Mouse (Mus musculus) mature B cell (primary cell): ENCODE data around the gene Cdca8.

ENCODE experiments used
- in situ Hi-C: fragments of 300-500 bp; cut with MboI; formaldehyde crosslinking; loops from 2 replicates; pipeline ENCODE4 v1.14.3; 2019

Gene Cdca8

DNA sequence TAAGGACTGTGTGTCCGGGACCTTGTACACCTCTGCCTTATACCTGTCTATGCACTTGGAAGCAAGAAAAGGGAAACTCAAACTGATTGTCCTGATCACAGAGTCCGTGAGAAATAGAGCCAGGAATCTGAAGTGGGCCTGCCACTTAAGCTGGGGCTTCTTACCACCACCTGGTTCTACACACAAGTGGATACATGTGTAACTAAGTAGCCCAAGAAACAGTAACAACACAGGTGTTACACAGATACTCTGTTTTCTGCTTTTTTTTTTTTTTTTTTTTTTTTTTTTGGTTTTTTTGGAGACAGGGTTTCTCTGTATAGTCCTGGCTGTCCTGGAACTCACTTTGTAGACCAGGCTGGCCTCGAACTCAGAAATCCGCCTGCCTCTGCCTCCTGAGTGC lies at the start of gene Cdca8:
Cdca8 (minus strand) TSS at position 101 of the 400 bp plus-strand sequence.
- in situ Hi-C loops, result loop anchor here (25.0 kb wide), 1 partner anchor 123 kb away; the partner anchor contains the start of genes Dnali1 and Snip1

DNA sequence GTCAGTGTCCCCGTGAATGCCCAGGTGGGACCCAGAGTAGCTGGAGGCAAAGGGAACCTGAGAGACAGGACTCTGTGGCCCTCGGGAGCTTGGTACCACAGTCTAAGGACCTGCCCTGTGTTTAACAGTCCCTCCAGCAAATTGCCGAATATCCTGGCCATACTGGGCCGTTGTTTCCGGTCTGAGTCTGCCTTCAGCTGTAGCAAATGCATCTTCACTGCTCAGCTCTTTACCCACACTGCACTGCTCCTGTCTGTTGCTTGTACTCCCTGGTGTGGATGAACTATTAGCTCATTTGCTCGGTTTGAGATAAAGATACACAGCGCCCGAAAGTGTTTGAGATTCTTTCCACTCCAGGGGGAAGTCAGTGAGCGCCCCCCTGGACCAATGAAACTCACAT lies 49.3 kb upstream of the Cdca8 start:
- in situ Hi-C loops, result no loop called here

DNA sequence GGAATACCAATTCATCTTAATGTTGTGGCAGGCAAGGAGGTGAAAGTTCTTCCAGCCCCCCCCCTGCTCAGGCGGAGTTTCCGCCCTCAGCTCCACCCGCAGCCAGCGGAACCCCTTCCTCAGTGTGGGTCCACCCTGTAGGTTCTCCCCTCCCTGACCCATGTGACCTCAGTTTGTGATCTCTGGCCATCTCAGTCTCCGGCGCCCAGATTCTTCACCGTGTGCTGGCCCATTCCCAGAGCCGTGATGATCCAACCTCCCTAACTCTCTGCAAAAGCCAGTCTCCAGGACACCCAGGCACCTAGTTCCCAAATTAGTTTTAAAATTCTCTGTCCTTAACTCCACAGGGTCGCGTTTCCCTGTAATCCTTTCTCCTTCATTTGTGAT lies 48.6 kb upstream of the Cdca8 start:
- in situ Hi-C loops, result no loop called here

DNA sequence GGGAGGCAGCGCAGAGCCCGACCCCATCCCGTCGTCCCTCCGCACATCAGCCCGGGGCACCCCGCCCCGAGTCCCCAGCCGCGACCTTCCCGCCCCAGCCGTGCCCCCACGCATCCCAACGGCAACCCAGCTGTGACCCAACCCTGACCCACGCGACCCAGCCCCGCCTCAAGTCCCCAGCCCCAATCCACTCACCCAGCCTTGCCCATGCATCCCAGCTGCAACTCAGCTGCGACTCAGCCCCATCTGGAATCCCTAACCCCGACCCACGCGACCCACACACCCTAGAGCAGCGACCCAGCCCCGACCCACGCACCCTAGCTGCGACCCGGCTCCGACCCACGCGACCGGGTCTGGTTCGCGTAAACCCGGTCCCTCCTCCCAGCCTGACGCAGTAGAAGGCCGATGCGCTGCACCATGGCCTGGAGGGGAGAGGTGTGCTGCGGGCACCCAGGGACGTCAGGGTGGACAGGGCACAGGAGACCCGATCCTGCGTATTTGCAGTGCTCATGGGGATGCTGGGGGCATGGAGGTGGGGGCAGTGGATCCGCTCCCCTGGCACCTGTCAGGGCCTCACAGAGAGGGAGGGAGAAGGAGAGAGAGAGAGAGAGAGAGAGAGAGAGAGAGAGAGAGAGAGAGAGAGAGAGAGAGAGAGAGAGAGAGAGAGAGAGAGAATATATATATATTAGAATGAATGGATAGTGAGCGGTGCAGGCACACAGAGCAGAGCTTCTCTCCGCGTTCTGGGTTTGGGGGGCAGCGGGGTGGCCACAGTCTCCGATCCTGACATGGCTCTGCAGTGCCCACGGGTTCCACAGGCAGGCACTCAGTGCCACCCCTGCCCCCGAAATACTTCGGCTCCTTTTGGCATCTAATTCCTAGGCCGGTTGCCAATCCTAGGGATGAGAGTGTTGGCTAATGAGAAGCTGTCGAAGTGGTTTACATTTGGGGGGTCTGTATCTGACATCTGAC lies 47.9 kb upstream of the Cdca8 start:
- in situ Hi-C loops, result no loop called here

DNA sequence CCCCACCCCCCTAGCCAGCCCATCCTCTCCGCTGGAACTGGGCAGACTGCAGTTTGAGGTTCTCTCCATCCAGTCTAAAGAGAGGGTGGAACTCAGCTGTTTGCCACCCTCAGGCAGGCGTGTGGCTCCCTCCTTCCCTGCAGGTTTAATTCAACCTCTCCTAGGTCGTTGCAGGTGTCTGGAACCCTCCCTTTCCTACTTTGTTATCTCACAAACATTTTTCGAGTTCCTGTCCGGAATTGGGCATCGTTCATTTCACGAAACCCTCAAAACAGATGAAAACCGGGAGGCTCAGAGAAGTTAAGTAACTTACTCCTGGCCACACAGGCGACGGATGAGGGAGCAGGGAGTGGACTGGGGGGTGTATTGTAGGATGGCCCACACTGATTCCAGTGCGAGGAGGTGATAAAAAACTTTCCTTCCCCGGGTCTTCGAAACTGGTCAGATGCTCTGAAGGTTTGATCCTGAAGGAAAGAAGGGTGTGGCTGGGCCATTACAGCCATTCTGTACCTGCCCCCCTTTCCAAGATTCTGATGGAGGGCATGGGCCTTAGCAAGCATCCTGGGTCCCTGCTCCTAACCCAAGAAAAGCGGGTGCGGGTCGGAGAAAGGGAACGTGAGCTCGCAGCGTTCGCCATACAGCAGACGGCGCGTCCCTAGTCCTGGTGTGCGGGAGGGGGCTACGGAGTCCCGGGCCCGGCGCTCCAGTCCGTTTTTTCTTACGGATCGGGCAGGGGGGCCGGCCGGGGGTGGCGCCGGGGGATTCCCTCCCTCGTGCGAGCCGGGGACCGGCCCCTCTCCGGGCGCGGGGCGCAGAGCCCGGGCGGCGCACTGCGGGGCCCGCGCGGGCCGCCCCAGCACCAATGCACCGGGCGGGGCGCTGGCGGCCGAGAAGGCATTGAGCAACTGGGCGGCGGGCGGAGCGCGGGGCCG lies 46.8 kb upstream of the Cdca8 start, which contains the start of gene Rspo1:
Rspo1 (plus strand) TSS at position 760 of the 932 bp plus-strand sequence.
- in situ Hi-C loops, result no loop called here

DNA sequence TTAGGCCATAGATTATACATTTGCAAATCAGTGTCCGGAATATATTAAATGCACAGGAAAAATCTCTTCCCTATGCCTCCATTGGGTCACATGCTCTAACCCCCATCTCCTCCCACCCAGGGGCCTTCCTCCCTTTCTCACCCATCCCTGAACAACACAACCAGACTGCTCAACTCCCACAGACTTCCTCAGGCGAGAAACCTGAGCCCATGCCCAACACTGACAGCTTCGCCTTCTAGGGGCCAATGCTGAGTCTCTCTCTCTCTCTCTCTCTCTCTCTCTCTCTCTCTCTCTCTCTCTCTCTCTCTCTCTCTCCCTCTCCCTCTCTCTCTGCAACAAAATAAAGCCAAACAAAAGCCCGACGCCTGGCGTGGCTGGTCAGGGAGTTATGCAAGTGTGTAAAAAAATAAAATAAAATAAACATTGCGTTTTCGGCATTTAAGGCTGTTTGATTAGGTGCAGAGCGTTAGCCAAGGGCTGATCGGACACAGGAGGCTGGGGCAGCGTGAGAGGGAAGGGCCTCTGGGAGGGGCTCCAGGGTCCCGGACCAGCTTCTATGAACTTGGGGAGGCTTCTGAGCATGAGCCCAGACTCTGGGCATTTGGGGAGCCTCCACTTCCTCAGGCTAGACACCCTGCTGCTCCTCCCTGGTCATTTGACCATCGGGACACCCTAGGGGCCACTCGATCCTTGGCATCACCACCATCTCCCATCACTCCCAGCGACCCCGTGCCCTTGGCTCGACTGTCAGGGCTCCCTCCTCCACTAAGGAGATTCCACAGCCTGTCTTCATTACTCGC lies 46.0 kb upstream of the Cdca8 start:
- in situ Hi-C loops, result no loop called here

DNA sequence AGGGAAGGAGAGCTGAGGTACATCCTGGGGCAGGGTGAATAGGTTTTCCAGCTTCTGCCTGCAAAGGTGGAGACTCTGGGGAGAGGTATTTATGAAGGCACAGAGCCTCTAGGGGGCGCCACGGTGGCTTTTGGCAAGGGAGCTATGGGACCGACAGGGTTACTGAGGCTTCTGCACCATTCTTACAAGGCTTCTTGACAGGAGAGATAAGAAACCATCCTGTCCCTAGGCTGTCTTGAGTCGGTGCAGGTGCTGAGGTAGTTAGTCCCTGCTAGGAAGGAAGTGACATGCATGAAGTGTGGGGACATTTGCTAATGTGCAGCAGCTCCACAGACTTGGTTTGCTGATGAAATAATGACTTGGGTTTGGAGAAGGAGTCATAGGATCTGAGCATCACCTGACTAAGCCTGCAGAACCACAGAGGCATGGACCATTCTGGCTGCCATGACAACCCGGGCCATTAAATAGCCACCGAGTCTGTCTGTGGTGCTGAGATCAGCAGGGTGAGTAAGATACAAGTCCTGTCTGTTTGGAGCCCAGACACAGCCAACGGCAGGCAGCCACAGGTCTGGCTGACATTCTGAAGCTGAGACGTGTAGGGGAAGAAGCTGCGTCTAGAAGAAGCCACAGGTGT lies 44.9 kb upstream of the Cdca8 start:
- in situ Hi-C loops, result no loop called here

DNA sequence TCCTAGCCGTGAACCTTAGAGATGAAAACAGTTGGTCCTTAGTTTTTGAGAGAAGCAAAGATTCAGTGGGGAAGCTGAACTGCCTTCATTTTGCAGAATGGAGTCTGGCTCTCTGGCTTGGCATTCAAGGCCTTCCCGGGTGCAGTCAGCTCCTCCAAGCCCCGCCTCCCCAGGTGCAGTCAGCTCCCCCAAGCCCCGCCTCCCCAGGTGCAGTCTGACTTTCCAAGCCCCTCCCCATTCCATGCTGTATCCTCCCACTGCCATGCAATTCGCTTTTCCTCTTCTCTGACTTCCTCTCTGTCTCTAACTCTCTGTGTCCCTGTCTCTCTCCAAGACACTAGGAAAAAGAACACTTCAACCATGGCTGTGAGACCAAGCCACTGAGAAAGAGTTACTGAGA lies 39.1 kb upstream of the Cdca8 start:
- in situ Hi-C loops, result no loop called here

DNA sequence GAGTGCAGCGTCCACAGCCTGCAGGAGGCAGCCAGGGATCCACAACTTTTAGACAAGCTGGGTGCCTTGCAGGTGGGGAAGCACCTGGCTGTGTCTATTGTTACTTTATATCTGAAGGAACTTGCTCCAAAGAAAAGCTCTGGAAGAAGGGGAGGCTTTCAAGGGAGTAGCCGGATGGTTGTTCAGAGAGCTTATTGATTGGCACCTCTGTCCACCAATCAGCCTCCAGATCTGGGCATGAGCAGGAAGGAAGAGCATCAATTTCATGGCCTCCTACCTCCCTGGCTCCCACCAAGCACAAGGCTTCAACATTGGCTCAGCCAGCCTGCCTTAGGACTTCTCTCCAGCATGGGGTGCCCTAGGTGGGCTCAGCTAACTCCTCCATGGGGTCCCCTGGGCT lies 34.2 kb upstream of the Cdca8 start:
- in situ Hi-C loops, result no loop called here

DNA sequence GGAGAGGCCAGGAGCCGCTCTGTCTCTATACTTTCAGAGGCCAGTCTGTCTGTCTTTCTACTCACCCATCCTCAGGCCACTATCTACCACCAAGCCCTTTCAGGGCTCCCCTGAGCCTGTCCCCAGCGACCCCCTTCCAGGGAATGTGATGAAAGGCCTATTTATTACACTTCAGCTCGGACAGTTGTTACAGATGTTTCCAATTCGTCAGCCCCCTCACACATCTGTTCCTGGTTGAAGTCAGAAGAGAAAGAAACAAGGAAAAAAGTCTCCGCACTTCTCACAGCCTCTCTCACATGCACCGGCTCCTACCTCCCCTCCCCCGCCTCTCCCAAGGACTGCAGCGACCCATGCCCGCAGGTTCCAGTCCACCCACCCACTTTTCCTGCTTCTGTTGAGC lies 33.2 kb upstream of the Cdca8 start:
- in situ Hi-C loops, result no loop called here

DNA sequence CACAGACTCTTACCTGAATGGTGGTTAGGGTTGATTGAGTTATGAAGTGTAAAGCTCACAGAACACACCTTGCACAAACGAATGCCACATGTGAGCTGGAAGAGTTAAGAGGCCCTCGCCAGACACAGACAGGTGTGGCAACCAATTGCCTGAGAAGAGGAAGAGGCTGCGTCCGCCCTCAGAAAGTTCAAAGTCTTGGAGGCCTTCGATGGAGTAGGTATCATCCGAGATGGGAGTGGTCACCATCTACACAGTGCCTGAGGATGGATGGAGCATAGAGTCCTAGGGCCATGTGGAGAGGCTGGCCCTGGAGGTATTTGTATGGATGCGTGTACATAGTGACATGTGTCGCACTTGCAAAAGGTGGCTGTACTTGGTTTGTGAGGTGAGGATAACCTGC lies 32.0 kb upstream of the Cdca8 start:
- in situ Hi-C loops, result no loop called here

DNA sequence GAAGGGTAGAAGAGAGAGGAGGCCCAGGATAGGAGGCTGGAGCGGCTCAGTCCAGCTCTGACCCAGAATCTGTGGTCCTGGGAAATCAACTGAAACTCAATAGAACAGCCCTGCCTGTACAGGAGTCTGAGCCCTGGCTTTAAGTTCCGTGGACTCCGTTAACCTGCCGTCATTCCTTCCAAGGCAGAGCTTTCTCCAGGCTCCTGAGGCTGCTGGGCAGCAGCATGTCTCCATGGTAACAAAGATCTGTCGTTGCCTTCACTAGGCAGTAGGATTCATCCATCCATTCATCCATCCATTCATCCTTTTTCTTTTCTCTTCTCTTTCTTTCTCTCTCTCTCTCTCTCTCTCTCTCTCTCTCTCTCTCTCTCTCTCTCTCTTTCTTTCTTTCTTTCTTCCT lies 31.6 kb upstream of the Cdca8 start:
- in situ Hi-C loops, result no loop called here

DNA sequence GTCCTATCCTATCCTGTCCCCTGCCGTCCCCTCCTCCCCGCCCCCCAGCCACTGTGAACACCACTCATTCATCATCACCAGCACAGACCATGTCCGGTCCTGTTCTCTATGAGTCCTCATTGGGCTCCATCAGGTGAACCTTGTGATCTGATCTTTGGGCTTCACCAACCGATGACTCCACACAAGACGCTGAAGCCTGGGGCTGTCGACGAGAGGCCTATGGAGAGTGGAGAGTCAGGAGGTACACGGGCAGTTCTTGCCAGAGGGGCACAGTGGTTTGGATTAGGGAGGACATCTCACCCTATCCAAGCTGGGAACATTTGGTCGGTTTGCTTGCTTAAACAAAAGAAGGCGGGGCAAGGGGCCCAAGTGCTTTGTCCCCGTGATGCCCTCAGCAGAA lies 31.1 kb upstream of the Cdca8 start:
- in situ Hi-C loops, result no loop called here

DNA sequence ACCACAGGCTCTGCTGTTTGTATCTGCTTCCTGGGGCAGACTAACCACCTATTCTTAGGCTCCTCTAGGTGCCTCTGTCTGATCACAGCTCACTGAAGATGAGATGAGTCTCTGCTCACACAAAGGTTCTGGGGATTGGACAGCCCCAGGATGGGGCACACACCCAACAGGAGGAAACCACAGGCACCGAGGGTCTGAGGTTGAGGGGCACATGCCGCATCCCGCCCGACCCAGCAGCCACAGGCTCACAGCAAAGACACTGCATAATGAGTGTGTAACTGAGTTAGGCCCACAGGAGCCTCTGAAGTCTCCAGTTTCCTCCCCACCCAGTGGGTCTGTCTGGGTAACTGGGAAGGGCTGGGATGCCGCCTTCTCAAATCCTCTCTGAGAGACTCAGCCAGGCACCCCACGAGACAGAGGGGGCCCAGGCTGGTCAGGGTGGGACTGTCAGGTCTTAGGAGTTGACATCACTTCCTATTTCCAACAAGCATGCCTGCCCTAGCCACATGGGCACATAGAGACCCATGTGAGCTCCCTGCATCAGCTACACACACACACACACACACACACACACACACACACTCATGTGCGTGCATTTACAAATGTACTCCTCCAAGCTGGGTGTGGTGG lies 30.2 kb upstream of the Cdca8 start:
- in situ Hi-C loops, result no loop called here

DNA sequence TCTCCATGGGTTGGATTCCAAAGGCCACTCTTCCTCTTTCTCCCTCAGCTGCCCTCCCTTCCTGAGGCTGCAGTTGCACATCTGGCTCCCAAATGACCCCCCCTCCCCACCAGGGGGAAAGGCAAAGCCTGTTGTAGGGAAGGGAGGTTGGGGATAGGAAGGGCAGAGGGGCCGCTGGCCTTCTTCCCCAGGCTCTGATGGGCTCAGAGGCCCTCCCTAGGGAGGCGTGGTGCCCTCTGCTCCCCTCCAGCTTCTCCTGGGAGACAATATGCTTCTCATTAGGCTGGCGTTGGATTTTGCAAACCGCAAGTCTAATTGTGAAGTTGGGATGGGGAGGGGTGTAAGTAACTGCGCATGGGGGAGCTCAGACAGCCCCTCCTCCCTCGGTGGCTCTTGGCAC lies 29.6 kb upstream of the Cdca8 start:
- in situ Hi-C loops, result no loop called here

DNA sequence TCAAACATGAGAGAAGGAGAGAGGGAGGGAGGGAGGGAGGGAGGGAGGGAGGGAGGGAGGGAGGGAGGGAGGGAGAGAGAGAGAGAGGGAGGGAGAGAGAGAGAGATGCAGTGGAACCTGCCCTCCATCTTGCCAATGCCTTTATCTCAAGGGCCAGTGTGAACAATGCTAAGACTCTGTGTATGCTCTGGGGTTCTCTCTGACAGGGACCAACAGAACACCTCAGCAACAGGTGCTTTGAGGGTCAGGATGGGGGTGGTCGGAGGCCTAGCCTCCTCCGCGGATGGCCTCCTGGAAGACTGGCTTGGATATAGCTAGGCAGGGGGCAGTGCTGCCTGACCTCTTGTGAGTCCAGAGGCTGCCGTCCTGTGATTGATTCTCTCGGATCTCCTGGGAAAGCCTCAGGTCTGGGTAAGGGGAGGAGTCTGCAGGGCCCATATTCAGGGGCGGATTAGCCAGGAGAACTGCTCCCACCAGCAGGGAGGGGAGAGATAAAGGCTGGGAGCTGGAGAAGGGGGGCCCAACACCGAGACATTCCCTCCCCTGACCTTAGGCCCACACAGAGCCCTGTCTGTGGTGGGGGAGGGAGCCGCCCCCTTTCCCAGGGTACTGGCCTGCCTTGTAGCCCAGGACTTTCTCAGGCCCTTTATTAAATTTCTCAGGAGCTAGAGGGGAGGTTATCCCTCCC lies 25.9 kb upstream of the Cdca8 start:
- in situ Hi-C loops, result no loop called here

DNA sequence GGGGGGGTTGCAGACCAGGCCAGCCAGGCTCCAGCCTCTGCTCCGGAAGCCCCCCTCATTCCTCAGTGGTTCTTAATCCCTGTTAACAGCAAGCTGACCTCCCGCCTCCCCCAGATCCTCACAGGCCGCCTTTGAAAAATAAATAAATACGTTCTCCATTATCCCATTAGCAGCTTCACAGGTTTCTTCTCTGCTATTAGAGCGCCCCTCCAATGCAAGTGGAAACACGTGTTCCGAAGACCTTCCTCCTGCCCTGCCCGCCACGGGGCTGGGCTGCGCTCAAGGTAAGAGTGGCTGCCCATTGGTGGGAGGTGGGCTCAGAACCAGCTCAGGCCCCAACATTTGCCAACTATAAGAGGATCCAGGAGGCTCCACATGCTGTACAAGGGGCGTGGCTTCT lies 23.5 kb upstream of the Cdca8 start:
- in situ Hi-C loops, result no loop called here

DNA sequence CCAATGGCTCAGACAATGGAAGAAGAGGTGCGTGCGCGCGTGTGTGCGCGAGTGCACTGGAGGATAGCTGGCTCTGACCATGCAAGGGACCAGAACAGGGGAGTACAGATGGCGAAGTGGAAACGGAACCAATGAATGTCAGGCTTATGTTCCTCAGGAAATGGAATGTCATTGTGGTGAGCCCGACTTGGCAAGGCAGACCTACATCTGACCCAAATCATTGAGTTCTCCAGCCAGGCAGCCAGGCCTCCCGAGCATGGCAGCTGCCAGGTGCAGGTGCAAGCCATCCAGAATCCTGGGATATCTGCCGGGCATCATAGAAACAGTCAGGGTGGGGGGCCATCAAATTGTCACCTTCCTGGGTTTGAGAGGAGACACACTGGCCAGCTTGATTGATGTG lies 21.8 kb upstream of the Cdca8 start:
- in situ Hi-C loops, result no loop called here

DNA sequence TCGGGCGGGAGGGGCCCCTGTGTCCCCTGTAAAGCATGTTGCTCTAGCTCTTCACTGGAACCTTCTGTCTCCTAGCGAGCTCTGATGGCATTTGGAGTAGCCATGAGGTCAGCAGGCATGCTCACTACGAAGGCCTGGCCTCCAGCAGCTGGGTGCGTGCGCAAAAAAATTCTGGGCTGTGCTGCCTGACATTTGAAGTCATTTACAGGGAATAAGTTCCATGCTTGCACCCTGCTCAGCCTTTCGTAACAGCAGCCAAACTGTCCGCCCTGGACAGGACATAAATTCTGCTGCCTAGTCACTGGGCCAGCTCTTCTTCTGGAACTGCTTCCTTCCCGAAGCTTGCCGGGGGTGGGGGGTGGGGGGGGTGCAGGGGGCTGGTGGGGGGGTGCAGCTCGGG lies 20.0 kb upstream of the Cdca8 start:
- in situ Hi-C loops, result no loop called here

DNA sequence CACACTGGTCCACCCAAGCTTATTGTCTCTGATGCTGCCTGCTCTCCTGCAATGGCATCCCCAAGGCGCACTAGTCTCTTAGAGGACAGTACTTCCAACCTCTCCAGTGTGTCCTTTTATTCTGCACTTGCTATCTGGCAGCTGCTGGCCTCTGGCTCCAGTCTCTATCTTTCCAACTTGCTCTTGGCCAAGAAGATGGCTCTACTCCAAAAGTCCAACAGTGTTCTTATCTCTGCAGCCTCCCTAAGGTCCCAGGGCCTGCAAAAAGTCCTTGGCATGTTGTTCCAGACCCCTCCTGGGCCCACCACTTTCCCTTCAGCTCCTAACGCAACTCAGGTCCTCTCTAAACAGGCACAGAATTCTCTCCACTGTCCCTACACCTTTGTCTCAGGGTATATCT lies 18.2 kb upstream of the Cdca8 start:
- in situ Hi-C loops, result no loop called here
